In the genomic region with DNA sequence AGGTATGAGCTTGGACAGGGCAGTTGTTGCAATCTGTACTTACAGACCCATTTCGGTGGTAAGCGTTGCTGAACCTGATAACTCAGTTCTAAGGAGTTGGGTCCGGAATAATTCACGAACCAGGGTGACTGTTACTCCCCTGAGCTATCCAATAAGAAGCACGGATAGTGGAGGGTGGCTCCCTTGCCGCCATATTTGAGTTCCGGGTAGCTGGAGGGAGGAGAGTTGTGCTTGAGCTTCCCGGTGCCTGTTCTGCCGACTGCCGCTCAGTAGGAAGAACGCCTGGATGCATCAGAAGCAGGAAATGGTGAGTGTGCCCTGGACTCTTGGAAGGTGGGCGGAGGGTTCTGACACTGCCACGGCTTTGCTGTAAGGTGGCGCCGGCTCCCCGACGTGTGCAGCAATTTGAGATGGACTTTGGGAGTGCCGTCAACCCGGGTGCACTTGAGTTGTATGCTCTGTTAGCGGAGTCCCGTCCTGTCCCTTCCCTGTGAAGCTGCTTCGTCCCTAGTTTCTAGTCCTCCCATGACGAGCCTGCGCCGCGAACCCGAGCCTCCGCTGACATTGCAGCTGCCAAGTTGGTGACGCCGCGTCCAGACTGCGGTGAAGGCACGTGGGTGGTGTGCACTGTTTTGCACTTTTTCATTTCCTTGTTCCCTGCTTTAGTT, we compare ENCODE assay signal across 8 mouse cellular contexts. TPM values are rescaled to one million over a fixed set of nuclear protein-coding genes. Genes with fewer than 3 reads are reported as not detected.
DNase-seq lines count a peak whose midpoint lies in the region; ATAC-seq and TF ChIP-seq lines count a peak whose summit lies in the region.

A gene (plus strand): TSS at position 192 of the 668 bp plus-strand sequence.

- peak within 1 kb of the TSS; percentile 40 for H3K27ac ChIP-seq in ES-E14 (ENCODE audit: insufficient read depth, low read depth, low read length, poor library complexity, severe bottlenecking)
- peak within 1 kb of the TSS; percentile 84 for H3K27ac ChIP-seq in forebrain, embryonic 15.5 days (replicated peaks)

- intact Hi-C loops in heart, postnatal 25 days (cut with DNase I), result no loop called here

- DNase-seq in ES-E14 (ENCODE audit: low read depth, low spot score), result peak; percentile 90
- DNase-seq in cerebellum, adult 11-12 months, result peak; percentile 87
- peak; percentile 87 for DNase-seq in heart, postnatal 25 days (ENCODE audit: low spot score)
- DNase-seq in layer of hippocampus, adult 18-20 months (ENCODE audit: low spot score in 2 of 2), result peak; percentile 88 to 97
- DNase-seq in lung, adult 2 months, result peak; percentile 90
- peak; percentile 76 to 84 for DNase-seq in thymus, adult 18-20 months

- no peaks in the 10 kb centered on the region for H3K27me3 ChIP-seq in forebrain, embryonic 15.5 days

- peak within 1 kb of the TSS; percentile 85 for H3K4me2 ChIP-seq in forebrain, embryonic 15.5 days (replicated peaks)

- H3K9ac ChIP-seq in ES-E14 (ENCODE audit: insufficient read depth, low read depth, low read length, poor library complexity, severe bottlenecking), result peak within 1 kb of the TSS; percentile 89
- peak within 1 kb of the TSS; percentile 80 for H3K9ac ChIP-seq in forebrain, embryonic 15.5 days (replicated peaks)

- WGBS in forebrain, embryonic 15.5 days, result under 1% methylated on average over 33 of the region's 33 CpGs
- under 1% methylated on average over 33 of the region's 33 CpGs for WGBS in lung, adult 2 months

- no peaks in the 10 kb centered on the region for H3K9me3 ChIP-seq in ES-E14 (ENCODE audit: control insufficient read depth, insufficient read depth, low read depth, low read length)
- no peaks in the 10 kb centered on the region for H3K9me3 ChIP-seq in forebrain, embryonic 15.5 days

- peak within 1 kb of the TSS; percentile 91 to 93 for H3K4me3 ChIP-seq in ES-E14 (ENCODE audit: insufficient read depth in 1 of 2, low read depth in 1 of 2, low read length in 2 of 2, poor library complexity in 1 of 2, severe bottlenecking in 1 of 2)
- peak within 1 kb of the TSS; percentile 92 for H3K4me3 ChIP-seq in forebrain, embryonic 15.5 days
- peak within 1 kb of the TSS; percentile 76 for H3K4me3 ChIP-seq in lung, adult 2 months (replicated peaks; ENCODE audit: extremely low read depth, low read depth, low read length)

- H3K36me3 ChIP-seq in ES-E14 (ENCODE audit: control insufficient read depth, insufficient read depth, low read length, poor library complexity, severe bottlenecking), result no peaks in the 10 kb centered on the region
- no peaks in the 10 kb centered on the region for H3K36me3 ChIP-seq in forebrain, embryonic 15.5 days

- TF ChIP-seq POLR2A in lung, adult 2 months (IDR thresholded peaks at IDR 0.05; ENCODE audit: borderline replicate concordance, extremely low read depth, low read depth, low read length), result peak; percentile 67; the same call in 1 of the 2 replicates

- peak; percentile 100 for ATAC-seq in forebrain, embryonic 15.5 days (replicated peaks)
- ATAC-seq in neutrophil, adult 5-6 weeks (ENCODE audit: extremely low read depth, insufficient number of reproducible peaks, low FRiP score, poor library complexity, severe bottlenecking), result peak; percentile 98

- no peak for TF ChIP-seq CTCF in lung, adult 2 months (IDR thresholded peaks at IDR 0.05; ENCODE audit: insufficient read depth, low read length)

- in situ Hi-C loops in ES-E14 (cut with MboI; ENCODE audit: low sequenced_read_pairs in 2 of 2, unreplicated experiment in 2 of 2), result no loop called here

- H3K4me1 ChIP-seq in ES-E14 (ENCODE audit: control insufficient read depth in 2 of 2, insufficient read depth in 2 of 2, low read length in 2 of 2, poor library complexity in 1 of 2), result no peaks in the 10 kb centered on the region
- peaks cover 21% of the 10 kb centered on the region for H3K4me1 ChIP-seq in forebrain, embryonic 15.5 days
- peaks cover 6% of the 10 kb centered on the region for H3K4me1 ChIP-seq in lung, adult 2 months (ENCODE audit: control insufficient read depth, insufficient read depth, low read length)

TF ChIP-seq in ES-E14, 5 proteins besides CTCF, POLR2A, EP300 and RAD21:
- TF ChIP-seq ZNF384 (IDR thresholded peaks at IDR 0.05; ENCODE audit: low read depth, low read length) (no peak), ZC3H11A (IDR thresholded peaks at IDR 0.05; ENCODE audit: borderline replicate concordance, low read depth, low read length) (0 out of 2 replicates have a peak, but pooled peaks have one; percentile 8), CHD2 (IDR thresholded peaks at IDR 0.05; ENCODE audit: low read depth, low read length) (peak; percentile 92), MAFK (IDR thresholded peaks at IDR 0.05; ENCODE audit: insufficient read depth, low read depth, low read length) (no peak), HCFC1 (IDR thresholded peaks at IDR 0.05; ENCODE audit: borderline replicate concordance, insufficient read depth, low read length) (peak; percentile 76)

RNA-seq across cellular contexts. Expression of the gene that starts here (rescaled TPM):
- 7.0 and 9.0 TPM in 2 replicates for total RNA-seq in ES-E14 (2012; rRNA removed)
- polyA plus RNA-seq in forebrain, embryonic 15.5 days (2015; fragmentation: Nextera tagmentation; extraction: Ambion mirVana), result 9.7 and 10.9 TPM in 2 replicates
- 1 to 10 TPM; 2.4 to 3.0 TPM for total RNA-seq in heart, postnatal 25 days (2021)
- total RNA-seq in layer of hippocampus, adult 18-20 months (2021), result 1 to 10 TPM; 5.1 to 6.2 TPM
- 0.61 and 0.85 TPM in 2 replicates for polyA plus RNA-seq in lung, adult 2 months (2012; rRNA removed)
- 15.1 and 15.5 TPM in 2 replicates for total RNA-seq in neutrophil, adult 5-6 weeks (2017)

Comparison
In these comparisons a context has a peak if more than half of its experiments do, and no peak if none do; other contexts are left out.
1. Peak in every context shown above with its lines: DNase-seq, ATAC-seq, H3K4me3 ChIP-seq and H3K27ac ChIP-seq.
2. Peak in DNase-seq and H3K4me3 ChIP-seq in lung, adult 2 months; RNA of the gene not detected or under 1 TPM.